Comparison of ENCODE assay signal across 9 mouse cellular contexts in genomic region chr5:29388944-29389765, GRCm38 (mm10). TPM values are rescaled to one million over a fixed set of nuclear protein-coding genes. Genes with fewer than 3 reads are reported as not detected.
DNase-seq lines count a peak whose midpoint lies in the region; ATAC-seq and TF ChIP-seq lines count a peak whose summit lies in the region.
"Had no signal": no experiment of that assay in that cellular context is flagged by ENCODE, and none has a peak within 500 bp of the region (broad histone marks: within the 10 kb centered on the region; RNA-seq: fewer than 3 reads in every experiment).

No protein-coding gene starts in this region.

- H3K4me3 ChIP-seq in cortical plate, adult 2 months (ENCODE audit: insufficient read depth, low read length), result no peak overlapping the region
- H3K4me3 ChIP-seq in heart, adult 2 months, result no peak overlapping the region
- H3K4me3 ChIP-seq in liver, embryonic 16.5 days (ENCODE audit: low read depth, low read length), result no peak overlapping the region
- H3K4me3 ChIP-seq: embryonic facial prominence, embryonic 13.5 days had no signal

- no peaks in the 10 kb centered on the region for H3K36me3 ChIP-seq in heart, adult 2 months (ENCODE audit: control insufficient read depth, insufficient read depth, low read length)
- H3K36me3 ChIP-seq in liver, embryonic 16.5 days (ENCODE audit: control insufficient read depth, insufficient read depth), result no peaks in the 10 kb centered on the region
- H3K36me3 ChIP-seq: embryonic facial prominence, embryonic 13.5 days had no signal

- DNase-seq in 3T3-L1 (ENCODE audit: low read depth, low spot score), result peak; percentile 90
- DNase-seq in adipocyte (ENCODE audit: low spot score), result peak; percentile 87
- DNase-seq in heart, adult 2 months, result peak; percentile 80 to 86
- peak; percentile 91 for DNase-seq in kidney, postnatal 10 days
- peak; percentile 23 for DNase-seq in retina, adult 2 months (ENCODE audit: low read depth, low spot score)
- DNase-seq in thymus, postnatal 10 days (ENCODE audit: low spot score in 2 of 2), result peak; percentile 35 to 81

- TF ChIP-seq CTCF in cortical plate, adult 2 months (IDR thresholded peaks at IDR 0.05; ENCODE audit: extremely low read depth, insufficient read depth, low read length), result peak; percentile 75
- no peak; the same call in none of the 2 replicates for TF ChIP-seq CTCF in heart, adult 2 months (IDR thresholded peaks at IDR 0.05)

- ATAC-seq in liver, embryonic 16.5 days (ENCODE audit: low read depth), result 0 out of 2 replicates have a peak, but pooled peaks have one; percentile 45

- no peak overlapping the region for H3K9ac ChIP-seq in heart, adult 2 months (ENCODE audit: low read depth, low read length)
- H3K9ac ChIP-seq in liver, embryonic 16.5 days (ENCODE audit: low read depth, low read length), result no peak overlapping the region
- H3K9ac ChIP-seq: embryonic facial prominence, embryonic 13.5 days had no signal

- H3K4me1 ChIP-seq in cortical plate, adult 2 months (ENCODE audit: control insufficient read depth, insufficient read depth, low read length), result no peaks in the 10 kb centered on the region
- peaks cover 9% of the 10 kb centered on the region for H3K4me1 ChIP-seq in heart, adult 2 months (ENCODE audit: control insufficient read depth, insufficient read depth, low read length)
- H3K4me1 ChIP-seq in liver, embryonic 16.5 days (ENCODE audit: control insufficient read depth, low read depth, low read length), result no peaks in the 10 kb centered on the region

- no peaks in the 10 kb centered on the region for H3K79me2 ChIP-seq in heart, adult 2 months (replicated peaks; ENCODE audit: control insufficient read depth, insufficient read depth, low read length)

- H3K9me3 ChIP-seq in liver, embryonic 16.5 days (replicated peaks; ENCODE audit: control insufficient read depth, low read length), result no peaks in the 10 kb centered on the region
- H3K9me3 ChIP-seq: embryonic facial prominence, embryonic 13.5 days had no signal

- no peak overlapping the region for H3K4me2 ChIP-seq in liver, embryonic 16.5 days (ENCODE audit: low read depth, low read length)
- H3K4me2 ChIP-seq: embryonic facial prominence, embryonic 13.5 days had no signal

- H3K27ac ChIP-seq in cortical plate, adult 2 months (ENCODE audit: insufficient read depth, low read length), result no peak overlapping the region
- H3K27ac ChIP-seq in heart, adult 2 months, result peak overlapping the region; percentile 82
- H3K27ac ChIP-seq in liver, embryonic 16.5 days (ENCODE audit: low read length), result no peak overlapping the region
- H3K27ac ChIP-seq: embryonic facial prominence, embryonic 13.5 days had no signal

- 15% methylated on average over 15 of the region's 15 CpGs for WGBS in heart, adult 2 months
- WGBS in liver, embryonic 16.5 days (ENCODE audit: insufficient replicate concordance), result 17% methylated on average over 15 of the region's 15 CpGs

- no peak for TF ChIP-seq POLR2A in cortical plate, adult 2 months (IDR thresholded peaks at IDR 0.05; ENCODE audit: extremely low read depth, insufficient read depth, low read length)
- no peak for TF ChIP-seq POLR2A in heart, adult 2 months (IDR thresholded peaks at IDR 0.05; ENCODE audit: insufficient read depth, low read depth, low read length)

- intact Hi-C loops in heart, adult 2 months (cut with DNase I), result loop anchor here (1.0 to 5.0 kb wide), 3 partner anchors 43 to 298 kb away; partner anchors contain the start of gene Nom1

- 0 out of 2 replicates have a peak, but pooled peaks have one; percentile 32 for TF ChIP-seq EP300 in heart, adult 2 months (IDR thresholded peaks at IDR 0.05; ENCODE audit: insufficient read depth, low read depth, low read length)

- H3K27me3 ChIP-seq in heart, adult 2 months (ENCODE audit: control insufficient read depth, insufficient read depth, low read length), result no peaks in the 10 kb centered on the region
- no peaks in the 10 kb centered on the region; the same call in 1 of the 2 replicates for H3K27me3 ChIP-seq in liver, embryonic 16.5 days (ENCODE audit: control insufficient read depth, insufficient read depth, low read depth, low read length)

RNA-seq across cellular contexts. Expression of gene Lmbr1, which starts 11.0 kb away (rescaled TPM):
- polyA plus RNA-seq in cortical plate, adult 2 months (2012; rRNA removed), result 12.5 and 13.9 TPM in 2 replicates
- 10 to 100 TPM; 12.4 to 13.4 TPM for total RNA-seq in heart, adult 2 months (2021)
- polyA plus RNA-seq in heart, adult 2 months (2012; rRNA removed), result 5.3 and 8.3 TPM in 2 replicates
- polyA plus RNA-seq in liver, embryonic 16.5 days (2015; fragmentation: Nextera tagmentation; extraction: Ambion mirVana), result 1.7 and 2.4 TPM in 2 replicates

RNA-seq across cellular contexts. Expression of gene Nom1, which starts 45.3 kb away (rescaled TPM):
- polyA plus RNA-seq in cortical plate, adult 2 months (2012; rRNA removed), result 17.2 and 21.4 TPM in 2 replicates
- total RNA-seq in heart, adult 2 months (2021), result 10 to 100 TPM; 13.4 to 16.1 TPM
- polyA plus RNA-seq in heart, adult 2 months (2012; rRNA removed), result 4.5 and 9.3 TPM in 2 replicates
- 12.6 and 14.2 TPM in 2 replicates for polyA plus RNA-seq in liver, embryonic 16.5 days (2015; fragmentation: Nextera tagmentation; extraction: Ambion mirVana)

Comparison
In these comparisons a context has a peak if more than half of its experiments do, and no peak if none do; other contexts are left out.
1. DNase-seq: peak in every context shown above with its lines; median percentile 91 in kidney, postnatal 10 days; 90 in 3T3-L1; 87 in adipocyte; 83 in heart, adult 2 months; 58 in thymus, postnatal 10 days; 23 in retina, adult 2 months.